Mouse (Mus musculus): ENCODE measurements around the gene Arl5c. TPM values are rescaled to one million over a fixed set of nuclear protein-coding genes. Genes with fewer than 3 reads are reported as not detected.
A peak's percentile ranks its signal among the peaks of the same experiment; 100 is the strongest.

The Arl5c gene
- 2.5 and 3.4 TPM in 2 replicates for polyA plus RNA-seq (2012; rRNA removed)

DNA sequence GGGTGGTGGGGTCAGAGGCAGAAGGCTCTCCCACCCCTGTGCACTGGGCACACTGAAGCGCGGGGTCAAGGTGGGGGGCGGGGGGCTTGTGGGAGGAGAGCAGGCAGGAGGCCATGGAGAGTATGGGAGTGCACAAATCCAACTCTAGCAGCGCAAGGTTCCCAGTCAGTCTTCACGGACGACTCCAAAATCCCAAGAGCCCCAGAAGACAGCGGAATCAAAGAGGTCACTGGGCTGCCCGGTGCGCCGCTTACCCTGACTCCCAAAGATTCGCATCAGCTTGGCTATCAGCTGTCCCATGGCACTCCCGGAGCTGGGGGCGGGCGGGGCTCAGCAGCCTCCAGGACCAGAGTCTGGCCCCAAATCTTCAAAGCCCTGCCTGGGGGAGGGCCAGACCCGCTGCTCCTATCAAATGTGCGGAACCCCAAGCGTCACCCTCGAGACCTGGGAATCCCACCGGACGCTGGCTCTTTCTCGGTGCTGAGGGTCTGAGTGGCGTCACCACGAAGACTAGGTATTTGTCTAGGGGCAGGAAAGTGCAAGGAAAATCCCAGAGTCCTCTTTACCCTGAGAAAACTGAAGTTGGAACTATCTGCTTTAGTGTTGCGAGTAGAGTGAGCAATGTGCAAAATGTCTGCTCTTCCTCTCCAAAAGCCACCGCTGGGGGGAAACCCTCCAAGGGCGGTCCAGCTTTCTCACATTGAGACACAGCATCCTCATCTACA is at the start of gene Arl5c:
Gene Arl5c (minus strand): TSS at position 618 of the 725 bp plus-strand sequence.
- DNase-seq (ENCODE audit: low read depth, low spot score): no peak
- 9% methylated on average over 26 of the region's 26 CpGs for WGBS

DNA sequence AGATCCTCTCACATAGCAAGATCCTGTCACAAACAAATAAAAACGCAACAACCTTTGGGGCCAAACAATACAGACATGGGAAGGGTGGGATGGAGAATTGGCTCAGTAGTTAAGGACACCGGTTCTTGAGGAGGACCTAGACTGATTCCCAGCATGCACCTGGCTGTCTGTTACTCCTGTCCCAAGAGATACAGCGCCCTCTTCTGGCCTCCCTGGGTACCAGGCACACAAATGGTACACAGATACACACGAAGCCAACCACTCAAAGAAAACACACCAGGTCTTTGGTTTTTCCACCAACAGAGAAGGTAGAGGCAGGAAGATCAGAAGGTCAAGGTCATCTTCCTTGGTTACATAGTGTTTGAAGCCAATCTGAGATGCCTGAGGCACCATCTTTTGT is 49.6 kb upstream of the Arl5c start:
- 65% methylated on average over 4 of the region's 4 CpGs for whole genome bisulfite sequencing
- DNase-seq (ENCODE audit: low read depth, low spot score): no peak

DNA sequence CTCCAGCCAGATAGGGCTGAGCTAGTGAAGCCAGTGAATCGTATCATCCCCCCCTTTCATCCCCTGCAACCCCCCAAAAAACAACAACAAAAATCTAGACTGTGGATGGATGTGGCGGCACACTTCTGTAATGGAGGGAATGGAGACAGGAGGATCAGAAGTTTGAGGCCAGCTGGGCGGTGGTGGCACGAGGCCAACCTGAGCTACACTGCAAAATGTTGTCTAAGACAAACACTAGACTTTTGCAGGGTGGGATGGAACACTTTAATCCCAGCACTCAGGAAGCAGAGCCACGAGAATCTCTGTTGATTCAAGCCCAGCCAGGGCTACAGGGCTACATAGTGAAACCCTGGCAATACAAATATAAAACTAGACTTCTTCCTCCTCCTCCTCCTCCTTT is 48.1 kb upstream of the Arl5c start:
- no peak for DNase-seq (ENCODE audit: low read depth, low spot score)
- WGBS: 40% methylated on average over 5 of the region's 5 CpGs

DNA sequence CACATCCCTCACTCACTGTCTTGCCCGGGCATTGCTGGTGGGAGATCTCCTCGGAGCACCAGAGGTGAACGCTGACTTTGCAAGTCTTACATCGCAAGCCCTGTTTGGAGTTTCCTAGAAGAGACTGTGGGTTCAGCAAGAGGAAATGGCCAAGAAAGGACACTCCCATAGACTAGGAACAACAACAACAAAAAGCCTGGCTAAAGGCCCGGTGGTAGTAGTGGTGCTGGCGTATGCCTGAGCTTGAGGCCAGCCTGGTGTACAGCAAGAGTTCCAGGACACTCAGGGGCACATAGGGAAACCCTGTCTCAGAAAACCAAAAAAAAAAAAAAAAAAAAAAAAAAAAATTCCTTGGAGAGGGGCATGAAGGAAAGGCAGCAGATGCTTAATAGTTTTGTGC is 46.8 kb upstream of the Arl5c start:
- 63% methylated on average over 6 of the region's 6 CpGs for WGBS
- DNase-seq (ENCODE audit: low read depth, low spot score): no peak

DNA sequence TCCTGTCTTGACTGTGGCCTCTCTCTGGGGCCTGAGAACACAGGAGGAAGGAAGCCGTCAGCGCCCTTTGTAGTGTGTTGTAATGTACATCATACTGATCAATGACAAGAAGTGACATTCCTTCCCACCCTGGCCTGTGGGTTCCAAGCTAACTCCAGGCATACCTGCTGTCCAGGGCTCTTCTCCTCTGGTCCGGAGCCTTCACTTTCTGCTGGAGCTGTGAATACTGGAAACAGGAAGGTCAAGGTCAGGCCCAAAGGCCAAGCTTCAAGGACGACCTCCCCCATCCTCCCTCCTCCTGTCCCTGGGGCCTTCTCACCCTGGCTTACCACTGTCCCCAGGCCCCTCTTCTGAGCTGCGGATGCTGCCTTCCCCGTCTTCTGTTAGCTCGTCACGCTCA is 45.0 kb upstream of the Arl5c start:
- DNase-seq (ENCODE audit: low read depth, low spot score): no peak
- 90% methylated on average over 8 of the region's 8 CpGs for WGBS

DNA sequence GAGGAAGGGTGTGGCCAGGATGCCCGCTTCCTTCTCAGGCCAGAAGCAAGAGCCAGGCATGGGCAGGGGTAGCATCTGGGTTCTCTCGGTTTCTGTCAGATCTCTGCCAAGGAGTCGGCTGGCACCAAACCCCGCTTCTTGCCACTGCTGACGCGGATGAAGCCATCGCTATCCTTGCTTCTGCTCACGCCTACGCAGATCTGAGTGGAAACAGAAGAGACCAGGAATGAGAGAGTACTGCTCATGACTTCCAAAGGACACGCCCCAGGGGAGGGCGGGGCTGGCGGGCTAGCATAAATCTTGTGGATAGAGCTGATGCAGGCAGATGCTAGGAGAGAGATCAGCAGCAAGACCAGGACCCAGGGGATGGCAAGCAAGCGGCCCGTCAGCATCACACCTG is 41.9 kb upstream of the Arl5c start:
- WGBS: 60% methylated on average over 14 of the region's 14 CpGs

DNA sequence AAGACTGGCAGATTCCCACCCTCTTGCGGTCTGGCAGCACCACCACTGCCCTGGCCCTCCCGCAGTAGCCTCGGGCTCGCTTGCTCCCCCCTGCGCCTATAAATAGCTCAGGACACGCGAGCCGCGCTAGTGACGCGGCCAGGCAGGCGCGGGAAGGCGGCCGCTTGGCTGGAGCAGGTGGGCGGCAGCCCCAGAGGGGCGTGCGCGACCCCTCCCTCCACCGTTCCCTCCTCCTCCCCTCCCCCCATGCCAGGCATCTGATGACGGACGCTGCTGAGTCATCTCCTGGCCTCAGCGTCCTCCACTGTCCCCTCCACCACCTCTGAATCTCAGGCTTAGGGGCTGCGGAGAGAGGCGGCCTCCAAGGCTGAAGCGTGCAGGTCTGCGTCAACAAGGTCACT is 40.0 kb upstream of the Arl5c start:
- no peak for DNase-seq (ENCODE audit: low read depth, low spot score)

More for the DNA sequence above, 41.9 kb upstream of the Arl5c start:
- DNase-seq (ENCODE audit: low read depth, low spot score): no peak

GRCm38 (mm10) chr11:98034840-98035239 is 38.9 kb upstream of the Arl5c start:
- WGBS: 64% methylated on average over 4 of the region's 4 CpGs
- DNase-seq (ENCODE audit: low read depth, low spot score): no peak

More for the DNA sequence above, 40.0 kb upstream of the Arl5c start:
- 2% methylated on average over 25 of the region's 27 CpGs for WGBS

- DNase-seq (ENCODE audit: low read depth, low spot score): no peak
- 71% methylated on average over 5 of the region's 5 CpGs for WGBS
Observed at GRCm38 (mm10) chr11:98034061-98034460, 38.1 kb upstream of the Arl5c start.

DNA sequence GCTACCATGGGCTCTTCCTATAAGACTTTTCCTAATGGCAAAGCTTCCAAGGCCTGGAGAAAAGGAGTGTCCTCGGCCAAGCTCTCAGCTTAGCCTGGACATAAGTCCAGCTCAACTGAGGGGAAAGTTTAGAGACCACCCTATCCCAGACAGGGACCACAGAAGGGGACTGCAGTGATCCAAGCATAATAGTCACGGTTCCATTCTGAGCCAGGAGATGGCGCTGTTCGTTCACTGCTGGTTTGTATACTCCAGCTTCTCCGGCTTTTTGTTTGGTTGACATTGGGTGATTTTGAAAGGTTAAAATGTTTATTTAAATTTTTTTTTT is 35.4 kb upstream of the Arl5c start:
- WGBS: 8% methylated on average over 5 of the region's 5 CpGs
- no peak for DNase-seq (ENCODE audit: low read depth, low spot score)

DNA sequence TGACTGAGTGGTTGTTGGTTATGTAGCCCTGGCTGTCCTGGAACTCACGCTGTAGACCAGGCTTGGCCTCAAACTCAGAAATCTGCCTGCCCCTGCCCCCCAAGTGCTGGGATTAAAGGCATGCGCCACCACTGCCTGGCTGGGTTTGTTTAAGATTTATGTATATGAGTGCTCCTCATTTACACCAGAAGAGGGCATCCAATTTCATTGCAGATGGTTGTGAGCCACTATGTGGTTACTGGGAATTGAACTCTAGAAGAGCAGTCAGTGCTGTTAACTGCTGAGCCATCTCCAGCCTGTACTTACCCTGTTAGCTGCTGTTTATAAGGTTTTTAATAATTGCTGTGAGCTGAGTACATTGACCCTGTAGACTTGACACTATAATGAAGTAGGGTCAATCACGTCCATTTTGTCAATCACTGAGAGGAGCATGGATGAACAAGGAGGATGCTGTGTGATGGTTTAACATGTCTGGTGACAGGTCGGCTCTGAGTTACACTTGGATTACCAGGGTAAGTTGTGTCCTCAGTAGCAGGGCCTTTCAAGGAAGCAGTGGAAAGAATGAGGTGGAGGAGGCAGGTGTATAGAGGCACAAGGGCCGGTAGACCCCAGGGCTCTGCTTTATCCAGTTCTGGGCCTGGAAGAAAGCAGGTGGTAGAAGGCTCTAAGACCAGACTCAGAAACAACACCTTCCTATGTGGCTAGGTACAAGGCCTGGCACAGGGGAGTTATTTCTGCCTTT is 34.9 kb upstream of the Arl5c start:
- no peak for DNase-seq (ENCODE audit: low read depth, low spot score)
- 64% methylated on average over 5 of the region's 5 CpGs for WGBS

DNA sequence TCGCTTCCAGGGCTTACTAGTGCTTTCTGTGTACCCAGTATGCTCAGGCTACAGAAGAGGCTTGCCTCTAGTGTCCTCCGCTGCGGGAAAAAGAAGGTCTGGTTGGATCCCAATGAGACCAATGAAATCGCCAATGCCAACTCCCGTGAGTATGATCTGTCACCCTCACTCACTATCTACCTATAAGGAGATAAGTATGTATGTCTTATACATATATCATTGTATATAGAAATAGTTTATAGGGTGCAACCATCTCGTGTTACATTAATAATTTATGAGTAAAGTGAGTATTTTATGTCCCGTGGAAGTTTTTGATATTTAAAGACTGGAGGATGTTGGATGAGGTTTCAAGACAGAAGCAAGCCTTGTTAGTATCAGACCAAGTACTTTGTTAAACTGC is 31.8 kb upstream of the Arl5c start:
- DNase-seq (ENCODE audit: low read depth, low spot score): no peak
- 10% methylated on average over 7 of the region's 7 CpGs for WGBS

DNA sequence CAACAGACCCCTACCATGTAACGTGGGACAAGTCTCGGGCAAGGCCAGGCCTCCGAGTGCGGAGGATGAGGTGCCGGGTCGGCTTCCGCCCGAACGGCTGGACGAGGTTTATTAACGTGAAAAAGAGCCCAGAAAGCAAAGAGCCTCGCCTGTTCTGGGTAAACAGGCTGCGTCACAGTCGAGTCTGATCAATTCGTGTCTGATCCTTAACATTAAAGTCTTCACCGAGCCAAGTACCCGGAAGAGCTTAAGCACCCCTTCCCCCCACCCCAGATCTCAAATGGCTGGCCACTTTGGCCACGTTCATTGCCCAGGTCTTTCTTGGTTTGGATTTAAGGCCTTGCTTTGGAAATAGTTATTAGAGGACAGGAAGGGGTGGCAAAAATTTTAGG is 31.3 kb upstream of the Arl5c start:
- DNase-seq (ENCODE audit: low read depth, low spot score): no peak
- WGBS: 0% methylated on average over 18 of the region's 18 CpGs

GRCm38 (mm10) chr11:98026570-98027296 is 30.8 kb upstream of the Arl5c start, which contains the start of gene Rpl19:
TSS of gene Rpl19 (plus strand) at chr11:98026710.
- DNase-seq (ENCODE audit: low read depth, low spot score): peak; percentile 79
- WGBS: under 1% methylated on average over 66 of the region's 69 CpGs

DNA sequence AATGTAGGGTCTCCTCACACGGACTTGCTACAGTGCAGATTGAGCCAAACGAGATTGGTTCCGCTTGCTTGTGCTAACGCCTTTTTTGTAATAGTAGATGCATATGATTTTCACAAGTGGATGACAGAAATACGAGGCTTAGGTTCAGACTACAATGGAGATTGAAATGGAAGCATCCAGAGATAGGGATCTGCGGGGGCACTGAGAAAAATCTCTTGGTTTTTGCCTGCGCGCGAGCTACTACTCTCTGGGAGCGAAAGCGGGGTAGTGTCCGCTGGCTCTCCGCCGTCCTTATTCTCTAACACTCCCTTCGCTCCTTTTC is 30.2 kb upstream of the Arl5c start:
- WGBS: 6% methylated on average over 15 of the region's 15 CpGs
- no peak for DNase-seq (ENCODE audit: low read depth, low spot score)

DNA sequence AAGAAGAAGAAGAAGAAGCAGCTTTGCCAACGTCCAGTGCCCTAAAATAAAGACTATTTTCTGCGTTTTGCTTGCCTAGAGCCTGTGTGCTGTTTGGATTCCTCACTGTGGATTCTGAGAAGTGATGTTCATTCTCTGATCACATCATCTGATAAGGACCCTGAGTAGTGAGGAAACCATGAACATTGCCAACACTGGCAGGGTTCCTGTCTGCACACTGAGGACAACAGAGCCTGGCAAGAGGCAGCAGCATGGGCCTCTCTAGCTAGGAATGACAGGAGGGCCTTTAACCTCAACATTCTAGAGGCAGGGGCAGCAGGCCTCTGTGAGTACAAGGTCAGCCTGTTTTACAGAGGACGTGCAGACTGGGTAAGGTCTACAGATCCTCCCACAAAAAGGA is 28.5 kb upstream of the Arl5c start:
- no peak for DNase-seq (ENCODE audit: low read depth, low spot score)
- 77% methylated on average over 3 of the region's 3 CpGs for WGBS

GRCm38 (mm10) chr11:98022555-98023371 is 26.8 kb upstream of the Arl5c start, which contains the start of gene Cacnb1:
TSS of gene Cacnb1 (minus strand) at chr11:98023034.
- WGBS: 3% methylated on average over 52 of the region's 52 CpGs
- DNase-seq (ENCODE audit: low read depth, low spot score): no peak

- 1% methylated on average over 23 of the region's 23 CpGs for WGBS
- DNase-seq (ENCODE audit: low read depth, low spot score): no peak
Observed at GRCm38 (mm10) chr11:98022253-98022554, 26.2 kb upstream of the Arl5c start.

DNA sequence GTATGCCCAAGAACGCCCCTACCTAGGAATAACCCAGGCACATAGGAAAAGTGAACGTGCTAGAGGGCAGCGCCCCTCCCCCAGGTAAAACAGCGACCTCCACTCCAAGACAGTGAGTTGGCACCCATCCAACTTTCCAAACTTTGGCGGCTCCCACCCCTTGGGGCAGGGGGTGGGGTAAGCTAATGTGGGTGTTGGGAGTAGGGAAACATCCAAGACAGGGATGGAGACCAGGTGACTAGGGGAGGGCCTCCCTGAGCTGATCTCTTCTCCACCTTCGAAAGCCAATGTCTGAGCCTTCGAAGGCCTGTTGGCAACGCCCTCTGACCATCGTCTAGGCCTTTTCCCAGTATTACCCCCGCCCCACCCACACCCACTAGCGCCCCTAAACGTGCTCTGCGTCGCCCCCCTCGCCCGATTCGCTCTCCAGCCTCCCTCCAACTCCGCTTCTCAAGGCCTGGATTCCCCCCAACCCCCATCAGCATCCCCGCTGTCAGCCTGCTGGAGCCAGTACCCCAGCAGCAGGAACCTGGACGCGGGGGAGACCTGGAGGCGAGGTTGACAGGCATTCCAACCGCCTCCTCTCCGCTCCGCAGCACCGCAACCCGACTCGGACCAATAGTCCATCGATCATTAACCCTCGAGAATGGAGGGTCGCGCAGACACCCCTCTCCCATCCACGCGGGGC is 25.7 kb upstream of the Arl5c start:
- 8% methylated on average over 34 of the region's 34 CpGs for WGBS
- DNase-seq (ENCODE audit: low read depth, low spot score): no peak

- 49% methylated on average over 2 of the region's 2 CpGs for WGBS
- DNase-seq (ENCODE audit: low read depth, low spot score): no peak
Observed at GRCm38 (mm10) chr11:98021118-98021517, 25.1 kb upstream of the Arl5c start.
